Mouse (Mus musculus): ENCODE measurements around the gene Trim44. TPM values are rescaled to one million over a fixed set of nuclear protein-coding genes. Genes with fewer than 3 reads are reported as not detected.

The Trim44 gene
- polyA plus RNA-seq, 2 experiments, result 4.8 to 11.3 TPM

GRCm38 (mm10) chr2:102288676-102289075 lies 119.0 kb downstream of the Trim44 start:
- H3K4me3 ChIP-seq (ENCODE audit: insufficient read depth in 1 of 2, low read depth in 2 of 2, low read length in 2 of 2), result no peak overlapping the region
- H3K9me3 ChIP-seq (ENCODE audit: control insufficient read depth, low read length), result no peaks in the 10 kb centered on the region
- H3K4me1 ChIP-seq (replicated peaks; ENCODE audit: control insufficient read depth in 2 of 2, insufficient read depth in 2 of 2, low read length in 1 of 2), result no peaks in the 10 kb centered on the region
- no peaks in the 10 kb centered on the region for H3K27me3 ChIP-seq (ENCODE audit: control insufficient read depth, insufficient read depth, low read length)
- TF ChIP-seq EP300 (IDR thresholded peaks at IDR 0.05; ENCODE audit: low read depth) (no peak), CTCF (IDR thresholded peaks at IDR 0.05; ENCODE audit: low read depth) (no peak)
- no peak for ATAC-seq (ENCODE audit: insufficient read depth)
- WGBS (ENCODE audit: insufficient replicate concordance), result 57% methylated on average over 5 of the region's 5 CpGs
- H3K36me3 ChIP-seq (replicated peaks; ENCODE audit: control insufficient read depth, insufficient read depth, low read depth), result no peaks in the 10 kb centered on the region
- no peak overlapping the region for H3K4me2 ChIP-seq (ENCODE audit: low read depth)
- H3K9ac ChIP-seq (replicated peaks), result no peak overlapping the region
- no peak overlapping the region for H3K27ac ChIP-seq
- no peak for DNase-seq (ENCODE audit: low read depth in 3 of 3, low spot score in 3 of 3)

GRCm38 (mm10) chr2:102287369-102287768 lies 120.3 kb downstream of the Trim44 start:
- WGBS (ENCODE audit: insufficient replicate concordance), result 58% methylated on average over 3 of the region's 3 CpGs
- Histone ChIP-seq H3K27ac (no peak overlapping the region), H3K27me3 (ENCODE audit: control insufficient read depth, insufficient read depth, low read length) (no peaks in the 10 kb centered on the region), H3K4me1 (replicated peaks; ENCODE audit: control insufficient read depth in 2 of 2, insufficient read depth in 2 of 2, low read length in 1 of 2) (no peaks in the 10 kb centered on the region), H3K9me3 (ENCODE audit: control insufficient read depth, low read length) (no peaks in the 10 kb centered on the region), H3K4me3 (ENCODE audit: insufficient read depth in 1 of 2, low read depth in 2 of 2, low read length in 2 of 2) (no peak overlapping the region), H3K9ac (replicated peaks) (no peak overlapping the region), H3K4me2 (ENCODE audit: low read depth) (no peak overlapping the region), H3K36me3 (replicated peaks; ENCODE audit: control insufficient read depth, insufficient read depth, low read depth) (no peaks in the 10 kb centered on the region)
- DNase-seq (ENCODE audit: low read depth in 3 of 3, low spot score in 3 of 3) (no peak), ATAC-seq (ENCODE audit: insufficient read depth) (no peak)
- TF ChIP-seq EP300 (IDR thresholded peaks at IDR 0.05; ENCODE audit: low read depth) (no peak), CTCF (IDR thresholded peaks at IDR 0.05; ENCODE audit: low read depth) (no peak)

- ATAC-seq (ENCODE audit: insufficient read depth) (no peak), DNase-seq (ENCODE audit: low read depth in 3 of 3, low spot score in 3 of 3) (no peak)
- TF ChIP-seq EP300 (IDR thresholded peaks at IDR 0.05; ENCODE audit: low read depth), result no peak
- no peak for TF ChIP-seq CTCF (IDR thresholded peaks at IDR 0.05; ENCODE audit: low read depth)
- Histone ChIP-seq H3K4me1 (replicated peaks; ENCODE audit: control insufficient read depth in 2 of 2, insufficient read depth in 2 of 2, low read length in 1 of 2) (no peaks in the 10 kb centered on the region), H3K9me3 (ENCODE audit: control insufficient read depth, low read length) (no peaks in the 10 kb centered on the region), H3K27me3 (ENCODE audit: control insufficient read depth, insufficient read depth, low read length) (no peaks in the 10 kb centered on the region), H3K36me3 (replicated peaks; ENCODE audit: control insufficient read depth, insufficient read depth, low read depth) (no peaks in the 10 kb centered on the region), H3K9ac (replicated peaks) (no peak overlapping the region), H3K4me3 (ENCODE audit: insufficient read depth in 1 of 2, low read depth in 2 of 2, low read length in 2 of 2) (no peak overlapping the region), H3K27ac (no peak overlapping the region), H3K4me2 (ENCODE audit: low read depth) (no peak overlapping the region)
- 56% methylated on average over 7 of the region's 7 CpGs for WGBS (ENCODE audit: insufficient replicate concordance)
Measured at GRCm38 (mm10) chr2:102282081-102282480, 125.5 kb downstream of the Trim44 start.

GRCm38 (mm10) chr2:102279779-102280178 lies 127.8 kb downstream of the Trim44 start:
- no peak for DNase-seq (ENCODE audit: low read depth in 3 of 3, low spot score in 3 of 3)
- no peaks in the 10 kb centered on the region for H3K36me3 ChIP-seq (replicated peaks; ENCODE audit: control insufficient read depth, insufficient read depth, low read depth)
- TF ChIP-seq CTCF (IDR thresholded peaks at IDR 0.05; ENCODE audit: low read depth), result no peak
- no peak for TF ChIP-seq EP300 (IDR thresholded peaks at IDR 0.05; ENCODE audit: low read depth)
- H3K4me2 ChIP-seq (ENCODE audit: low read depth), result no peak overlapping the region
- no peaks in the 10 kb centered on the region for H3K9me3 ChIP-seq (ENCODE audit: control insufficient read depth, low read length)
- 51% methylated on average over 7 of the region's 7 CpGs for WGBS (ENCODE audit: insufficient replicate concordance)
- no peak for ATAC-seq (ENCODE audit: insufficient read depth)
- no peaks in the 10 kb centered on the region for H3K27me3 ChIP-seq (ENCODE audit: control insufficient read depth, insufficient read depth, low read length)
- H3K9ac ChIP-seq (replicated peaks), result no peak overlapping the region
- H3K27ac ChIP-seq, result no peak overlapping the region
- H3K4me1 ChIP-seq (replicated peaks; ENCODE audit: control insufficient read depth in 2 of 2, insufficient read depth in 2 of 2, low read length in 1 of 2), result no peaks in the 10 kb centered on the region
- no peak overlapping the region for H3K4me3 ChIP-seq (ENCODE audit: insufficient read depth in 1 of 2, low read depth in 2 of 2, low read length in 2 of 2)

- ATAC-seq (ENCODE audit: insufficient read depth) (no peak), DNase-seq (ENCODE audit: low read depth in 3 of 3, low spot score in 3 of 3) (no peak)
- WGBS (ENCODE audit: insufficient replicate concordance), result 17% methylated on average over 1 of the region's 1 CpGs
- Histone ChIP-seq H3K9me3 (ENCODE audit: control insufficient read depth, low read length) (no peaks in the 10 kb centered on the region), H3K9ac (replicated peaks) (no peak overlapping the region), H3K27ac (no peak overlapping the region), H3K4me2 (ENCODE audit: low read depth) (no peak overlapping the region), H3K4me3 (ENCODE audit: insufficient read depth in 1 of 2, low read depth in 2 of 2, low read length in 2 of 2) (no peak overlapping the region), H3K36me3 (replicated peaks; ENCODE audit: control insufficient read depth, insufficient read depth, low read depth) (no peaks in the 10 kb centered on the region), H3K27me3 (ENCODE audit: control insufficient read depth, insufficient read depth, low read length) (no peaks in the 10 kb centered on the region), H3K4me1 (replicated peaks; ENCODE audit: control insufficient read depth in 2 of 2, insufficient read depth in 2 of 2, low read length in 1 of 2) (no peaks in the 10 kb centered on the region)
- TF ChIP-seq CTCF (IDR thresholded peaks at IDR 0.05; ENCODE audit: low read depth), result no peak
- TF ChIP-seq EP300 (IDR thresholded peaks at IDR 0.05; ENCODE audit: low read depth), result no peak
Measured at GRCm38 (mm10) chr2:102277946-102278345, 129.7 kb downstream of the Trim44 start.
